Mouse (Mus musculus) bone marrow, adult 2 months (tissue): ENCODE results near the gene Prdm13.

Source experiments
- CTCF ChIP-seq: fragments of 200-500 bp; IDR thresholded peaks from 2 replicates; pipeline ENCODE4 v1.5.1; 2011; ENCODE audit warnings: low read length, control low read depth; ENCODE audit not compliant: control insufficient read depth, insufficient read depth
- POLR2A ChIP-seq: fragments of 200-500 bp; IDR thresholded peaks from 2 replicates; pipeline ENCODE4 v1.6.1; 2011; ENCODE audit warnings: low read depth, mild to moderate bottlenecking, control low read depth, low read length, borderline replicate concordance; ENCODE audit not compliant: control insufficient read depth

DNA sequence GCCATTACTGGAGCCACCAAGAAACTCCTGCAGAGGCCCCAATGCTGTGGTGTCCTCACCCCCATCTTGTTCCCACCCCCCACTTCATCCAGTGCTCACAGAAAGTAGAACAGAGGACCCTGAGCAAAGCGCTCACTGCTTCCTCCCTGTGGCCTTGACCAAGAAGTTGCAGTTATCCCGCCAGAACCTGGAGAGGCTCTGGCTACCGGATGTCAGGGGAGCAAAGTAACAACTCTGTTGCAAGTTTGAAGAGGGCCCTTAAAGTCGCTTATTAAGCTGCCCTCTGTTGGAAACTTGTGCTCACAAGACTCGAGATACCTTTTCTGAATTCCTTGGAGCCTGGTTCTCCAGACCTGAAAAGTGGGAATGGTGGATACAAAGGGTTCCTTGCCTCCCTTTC lies 1.2 kb upstream of the Prdm13 start:
- TF ChIP-seq CTCF (no peak), POLR2A (no peak)
